Mouse (Mus musculus): ENCODE measurements at regions not wholly inside any gene's neighbourhood (a gene's known extent, or its start where the extent isn't known, plus 50 kb on each side); places are given as distances from the start of the nearest gene placed in this dataset.

DNA sequence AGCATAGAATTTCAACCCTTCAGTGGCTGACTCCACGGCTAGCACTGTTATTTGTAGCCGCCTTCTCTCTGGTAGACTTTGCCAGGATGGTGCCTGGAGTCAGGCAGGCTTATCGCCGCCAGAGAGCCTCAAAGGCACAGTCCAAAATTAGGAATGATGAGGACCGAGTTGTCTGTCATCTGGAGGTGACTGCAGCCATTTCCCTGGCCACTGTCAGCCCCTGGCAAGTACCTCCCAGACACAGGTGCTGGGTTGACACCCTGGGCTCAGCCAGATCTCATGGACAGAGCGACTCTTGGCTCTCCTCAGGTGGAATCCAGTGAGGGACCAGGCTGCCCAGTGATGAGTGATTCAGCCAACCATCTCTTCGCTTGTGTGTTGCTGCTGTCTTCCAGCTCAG is 98.1 kb upstream of the Pgrmc2 start:
- H3K27me3 ChIP-seq (ENCODE audit: control insufficient read depth, insufficient read depth, low read length) = no peaks in the 10 kb centered on the region
- H3K4me3 ChIP-seq (replicated peaks; ENCODE audit: low read depth, low read length) = no peak overlapping the region
- no peak overlapping the region for H3K27ac ChIP-seq (replicated peaks; ENCODE audit: low read depth, low read length)
- H3K4me1 ChIP-seq (ENCODE audit: control insufficient read depth, insufficient read depth, low read length) = no peaks in the 10 kb centered on the region
- no peaks in the 10 kb centered on the region for H3K36me3 ChIP-seq (ENCODE audit: control insufficient read depth, insufficient read depth, low read length)
- no peak for DNase-seq
- ATAC-seq (ENCODE audit: low FRiP score, low TSS enrichment) = no peak
- 85% methylated on average over 7 of the region's 7 CpGs for WGBS
- H3K9me3 ChIP-seq (ENCODE audit: control insufficient read depth, low read length) = no peaks in the 10 kb centered on the region
- H3K9ac ChIP-seq (replicated peaks; ENCODE audit: low read length) = no peak overlapping the region
- no peak overlapping the region for H3K4me2 ChIP-seq (ENCODE audit: low read length)

DNA sequence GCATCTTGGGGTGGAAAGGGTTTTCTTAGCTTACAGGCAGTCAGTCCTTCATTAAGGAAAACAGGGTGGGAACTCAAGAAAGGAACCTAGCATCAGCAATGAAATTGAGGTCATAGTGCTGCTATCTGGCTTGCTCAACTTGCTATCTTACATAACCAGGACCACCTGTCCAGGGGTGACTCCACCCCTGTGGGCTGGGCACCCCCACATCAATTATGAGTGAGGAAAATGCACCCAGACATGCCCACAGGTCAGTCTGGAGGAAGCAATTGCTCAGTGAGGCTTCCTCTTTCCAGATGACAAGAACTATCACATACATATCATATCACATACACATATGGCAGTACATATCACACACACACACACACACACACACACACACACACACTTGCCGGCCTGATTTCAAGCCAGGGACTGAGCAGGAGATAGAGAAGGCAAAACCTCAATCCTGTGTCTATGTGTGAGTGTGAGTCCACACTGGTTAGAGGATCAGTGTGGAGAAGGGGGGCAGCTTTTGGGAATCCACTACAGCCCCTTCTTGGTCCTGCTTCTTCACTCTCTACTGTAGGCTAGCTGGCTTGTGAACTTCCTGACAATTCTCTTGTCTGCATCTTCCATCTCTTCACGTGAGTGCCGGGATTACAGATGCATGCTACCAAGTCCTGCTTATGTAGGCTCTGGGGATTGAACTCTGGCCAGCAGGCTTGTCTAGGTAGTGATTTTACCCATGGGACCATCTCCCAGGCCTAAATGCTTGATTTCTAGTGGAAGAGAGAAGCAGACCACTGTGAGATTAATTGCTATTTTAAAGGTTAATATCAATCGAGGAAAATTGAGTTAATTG is 96.4 kb upstream of the Pgrmc2 start:
- Histone ChIP-seq H3K4me3 (replicated peaks; ENCODE audit: low read depth, low read length) (no peak overlapping the region), H3K9me3 (ENCODE audit: control insufficient read depth, low read length) (no peaks in the 10 kb centered on the region), H3K27ac (replicated peaks; ENCODE audit: low read depth, low read length) (no peak overlapping the region), H3K4me1 (ENCODE audit: control insufficient read depth, insufficient read depth, low read length) (no peaks in the 10 kb centered on the region), H3K9ac (replicated peaks; ENCODE audit: low read length) (no peak overlapping the region), H3K36me3 (ENCODE audit: control insufficient read depth, insufficient read depth, low read length) (no peaks in the 10 kb centered on the region), H3K27me3 (ENCODE audit: control insufficient read depth, insufficient read depth, low read length) (no peaks in the 10 kb centered on the region), H3K4me2 (ENCODE audit: low read length) (no peak overlapping the region)
- no peak for ATAC-seq (ENCODE audit: low FRiP score, low TSS enrichment)
- 75% methylated on average over 4 of the region's 4 CpGs for WGBS
- no peak for DNase-seq

DNA sequence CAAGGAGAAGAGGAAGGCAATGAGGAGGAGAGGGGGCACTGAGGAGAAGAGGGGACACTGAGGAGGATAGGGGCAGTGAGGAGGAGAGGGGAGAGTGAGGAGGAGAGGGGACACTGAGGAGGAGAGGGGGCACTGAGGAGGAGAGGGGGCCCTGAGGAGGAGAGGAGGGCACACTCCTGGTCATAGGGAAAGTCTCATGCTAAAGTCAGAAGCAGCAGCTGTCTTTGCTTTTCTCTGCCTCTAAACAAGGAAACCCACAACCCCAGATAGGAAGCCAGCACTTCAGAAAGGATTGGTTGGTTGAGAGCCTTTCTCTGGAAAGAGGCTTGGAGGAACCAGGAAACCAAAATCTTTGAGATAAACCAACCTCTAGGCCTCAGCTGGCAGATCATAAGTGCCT is 94.3 kb upstream of the Pgrmc2 start:
- no peak overlapping the region for H3K4me2 ChIP-seq (ENCODE audit: low read length)
- ATAC-seq (ENCODE audit: low FRiP score, low TSS enrichment) (no peak), DNase-seq (no peak)
- no peaks in the 10 kb centered on the region for H3K9me3 ChIP-seq (ENCODE audit: control insufficient read depth, low read length)
- no peaks in the 10 kb centered on the region for H3K36me3 ChIP-seq (ENCODE audit: control insufficient read depth, insufficient read depth, low read length)
- no peaks in the 10 kb centered on the region for H3K27me3 ChIP-seq (ENCODE audit: control insufficient read depth, insufficient read depth, low read length)
- no peak overlapping the region for H3K27ac ChIP-seq (replicated peaks; ENCODE audit: low read depth, low read length)
- H3K4me1 ChIP-seq (ENCODE audit: control insufficient read depth, insufficient read depth, low read length) = no peaks in the 10 kb centered on the region
- no peak overlapping the region for H3K9ac ChIP-seq (replicated peaks; ENCODE audit: low read length)
- no peak overlapping the region for H3K4me3 ChIP-seq (replicated peaks; ENCODE audit: low read depth, low read length)

DNA sequence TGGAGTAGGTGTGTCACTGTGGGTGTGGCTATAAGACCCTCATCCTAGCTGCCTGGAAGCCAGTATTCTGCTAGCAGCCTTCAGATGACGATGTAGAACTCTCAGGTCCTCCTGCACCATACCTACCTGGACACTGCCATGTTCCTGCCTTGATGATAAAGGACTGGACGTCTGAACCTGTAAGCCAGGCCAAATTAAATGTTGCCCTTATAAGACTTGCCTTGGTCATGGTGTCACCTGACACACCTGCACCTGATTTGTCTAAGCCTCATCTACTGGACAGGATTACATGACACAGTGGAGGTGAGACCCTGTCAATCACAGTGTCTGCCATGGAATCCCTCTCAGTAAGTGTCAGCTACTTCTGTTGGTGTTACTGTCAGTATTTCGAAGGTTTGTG is 92.5 kb upstream of the Pgrmc2 start:
- Histone ChIP-seq H3K4me1 (ENCODE audit: control insufficient read depth, insufficient read depth, low read length) (no peaks in the 10 kb centered on the region), H3K9me3 (ENCODE audit: control insufficient read depth, low read length) (no peaks in the 10 kb centered on the region), H3K27ac (replicated peaks; ENCODE audit: low read depth, low read length) (no peak overlapping the region), H3K27me3 (ENCODE audit: control insufficient read depth, insufficient read depth, low read length) (no peaks in the 10 kb centered on the region), H3K9ac (replicated peaks; ENCODE audit: low read length) (no peak overlapping the region), H3K4me3 (replicated peaks; ENCODE audit: low read depth, low read length) (no peak overlapping the region), H3K4me2 (ENCODE audit: low read length) (no peak overlapping the region), H3K36me3 (ENCODE audit: control insufficient read depth, insufficient read depth, low read length) (no peaks in the 10 kb centered on the region)
- no peak for DNase-seq
- ATAC-seq (ENCODE audit: low FRiP score, low TSS enrichment) = no peak
- WGBS = 89% methylated on average over 3 of the region's 3 CpGs

DNA sequence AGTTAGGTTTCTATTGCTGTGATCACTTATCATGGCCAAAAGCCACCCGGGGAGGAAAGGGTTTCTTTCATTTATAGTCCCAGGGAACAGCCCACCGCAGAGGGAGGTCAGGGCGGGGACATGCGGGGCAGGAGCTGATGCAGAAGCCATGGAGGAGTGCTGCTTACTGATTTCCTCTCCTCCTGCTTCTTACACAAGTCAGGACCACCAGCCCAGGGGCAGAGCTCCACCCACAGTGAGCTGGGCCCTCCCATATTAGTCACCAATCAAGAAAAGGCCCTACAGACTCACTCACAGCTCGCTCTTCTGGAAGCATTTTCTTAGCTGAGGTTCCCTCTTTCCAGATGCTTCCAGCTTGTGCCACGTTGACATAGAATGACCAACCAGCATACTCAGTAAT is 90.7 kb upstream of the Pgrmc2 start:
- ATAC-seq (ENCODE audit: low FRiP score, low TSS enrichment) (no peak; the same call in 1 of the 2 replicates), DNase-seq (no peak)
- Histone ChIP-seq H3K9ac (replicated peaks; ENCODE audit: low read length) (no peak overlapping the region), H3K36me3 (ENCODE audit: control insufficient read depth, insufficient read depth, low read length) (no peaks in the 10 kb centered on the region), H3K27ac (replicated peaks; ENCODE audit: low read depth, low read length) (no peak overlapping the region), H3K4me3 (replicated peaks; ENCODE audit: low read depth, low read length) (no peak overlapping the region), H3K4me1 (ENCODE audit: control insufficient read depth, insufficient read depth, low read length) (no peaks in the 10 kb centered on the region), H3K27me3 (ENCODE audit: control insufficient read depth, insufficient read depth, low read length) (no peaks in the 10 kb centered on the region), H3K9me3 (ENCODE audit: control insufficient read depth, low read length) (no peaks in the 10 kb centered on the region), H3K4me2 (ENCODE audit: low read length) (no peak overlapping the region)
- WGBS = 47% methylated on average over 6 of the region's 6 CpGs

DNA sequence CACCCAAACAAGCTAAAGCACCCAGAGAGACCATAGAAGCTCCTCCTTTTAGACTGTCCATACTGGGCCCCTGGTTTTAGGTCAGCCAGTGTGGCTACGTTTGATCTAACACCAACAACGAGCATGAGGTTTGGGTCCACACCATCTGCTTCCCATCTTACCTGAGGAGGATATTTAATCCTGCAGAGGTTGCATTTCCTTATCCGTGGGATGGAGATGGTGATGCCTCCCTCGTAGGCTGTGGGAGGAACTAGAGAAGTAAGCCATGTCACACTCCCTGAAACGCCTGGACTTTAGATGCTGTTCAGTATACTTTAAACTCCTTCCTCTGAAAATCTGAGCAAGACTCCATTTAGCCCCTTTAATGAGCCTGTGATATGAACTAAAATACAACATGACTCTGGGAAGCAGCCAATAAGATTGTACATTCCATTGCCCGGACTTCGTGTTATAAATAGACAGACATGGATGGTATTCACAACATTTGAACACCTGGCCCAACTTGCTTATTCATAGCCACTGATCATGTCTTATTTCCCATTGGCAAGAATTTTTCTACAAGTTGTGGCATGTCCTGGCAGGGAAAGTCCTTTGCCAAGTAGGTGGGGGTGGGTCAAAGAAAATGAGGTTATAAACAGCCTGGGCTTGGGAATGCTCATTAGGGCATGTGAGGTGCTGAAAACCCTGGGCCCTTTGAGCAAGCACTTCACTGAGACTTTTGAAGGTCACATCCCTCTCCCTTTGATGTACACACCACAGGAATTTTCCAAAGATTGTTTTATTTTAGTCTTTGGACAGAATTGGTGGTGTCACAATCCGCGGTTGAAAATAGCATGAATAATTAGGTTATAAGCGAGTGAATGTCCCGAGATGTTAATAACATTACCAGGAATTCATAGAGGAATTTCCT is 89.7 kb upstream of the Pgrmc2 start:
- no peak overlapping the region for H3K4me3 ChIP-seq (replicated peaks; ENCODE audit: low read depth, low read length)
- DNase-seq (no peak), ATAC-seq (ENCODE audit: low FRiP score, low TSS enrichment) (no peak)
- 76% methylated on average over 11 of the region's 11 CpGs for WGBS
- no peaks in the 10 kb centered on the region for H3K4me1 ChIP-seq (ENCODE audit: control insufficient read depth, insufficient read depth, low read length)
- H3K9ac ChIP-seq (replicated peaks; ENCODE audit: low read length) = no peak overlapping the region
- no peaks in the 10 kb centered on the region for H3K36me3 ChIP-seq (ENCODE audit: control insufficient read depth, insufficient read depth, low read length)
- no peaks in the 10 kb centered on the region for H3K9me3 ChIP-seq (ENCODE audit: control insufficient read depth, low read length)
- no peak overlapping the region for H3K4me2 ChIP-seq (ENCODE audit: low read length)
- no peaks in the 10 kb centered on the region for H3K27me3 ChIP-seq (ENCODE audit: control insufficient read depth, insufficient read depth, low read length)
- H3K27ac ChIP-seq (replicated peaks; ENCODE audit: low read depth, low read length) = no peak overlapping the region

DNA sequence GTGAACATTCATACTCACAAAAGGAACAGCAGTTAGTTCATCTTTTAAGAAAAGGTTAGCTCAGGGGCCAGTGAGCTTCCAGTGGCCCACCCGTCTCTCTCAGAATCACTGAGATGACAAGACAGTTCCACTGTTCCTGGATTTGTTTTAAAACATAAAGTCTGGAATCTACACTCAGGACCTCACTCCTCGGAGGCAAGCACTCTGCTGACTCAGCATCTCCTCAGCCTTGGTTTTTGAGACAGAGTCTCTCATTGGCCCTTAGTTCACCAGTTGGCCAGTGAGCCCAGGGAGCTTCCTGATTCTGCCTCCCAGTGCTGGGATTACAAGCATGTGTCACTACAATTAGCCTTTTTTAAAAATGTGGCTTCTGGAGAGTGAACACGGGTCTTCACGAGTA is 88.9 kb upstream of the Pgrmc2 start:
- no peak for DNase-seq
- ATAC-seq (ENCODE audit: low FRiP score, low TSS enrichment) = no peak
- Histone ChIP-seq H3K36me3 (ENCODE audit: control insufficient read depth, insufficient read depth, low read length) (no peaks in the 10 kb centered on the region), H3K27me3 (ENCODE audit: control insufficient read depth, insufficient read depth, low read length) (no peaks in the 10 kb centered on the region), H3K4me3 (replicated peaks; ENCODE audit: low read depth, low read length) (no peak overlapping the region), H3K9me3 (ENCODE audit: control insufficient read depth, low read length) (no peaks in the 10 kb centered on the region), H3K4me1 (ENCODE audit: control insufficient read depth, insufficient read depth, low read length) (no peaks in the 10 kb centered on the region), H3K9ac (replicated peaks; ENCODE audit: low read length) (no peak overlapping the region), H3K4me2 (ENCODE audit: low read length) (no peak overlapping the region), H3K27ac (replicated peaks; ENCODE audit: low read depth, low read length) (no peak overlapping the region)
- 94% methylated on average over 4 of the region's 4 CpGs for WGBS

DNA sequence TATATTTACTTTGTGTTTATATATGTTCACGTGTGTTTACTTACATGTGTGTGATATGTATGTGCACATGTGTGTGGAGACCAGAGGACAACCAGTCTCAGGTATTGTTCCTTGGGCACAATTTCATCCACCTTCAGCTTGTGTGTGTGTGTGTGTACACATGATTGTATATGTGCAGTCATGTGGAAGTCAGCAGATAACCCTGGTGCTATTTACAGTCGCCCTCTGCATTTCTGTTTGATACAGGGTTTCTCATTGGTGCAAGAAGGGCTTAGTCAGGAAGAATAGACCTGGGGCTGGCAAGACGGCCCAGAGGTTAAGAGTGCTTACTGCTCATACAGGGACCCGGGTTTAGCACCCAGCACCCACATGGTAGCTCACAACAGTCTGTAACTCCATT is 88.5 kb upstream of the Pgrmc2 start:
- Histone ChIP-seq H3K27me3 (ENCODE audit: control insufficient read depth, insufficient read depth, low read length) (no peaks in the 10 kb centered on the region), H3K4me2 (ENCODE audit: low read length) (no peak overlapping the region), H3K4me3 (replicated peaks; ENCODE audit: low read depth, low read length) (no peak overlapping the region), H3K9me3 (ENCODE audit: control insufficient read depth, low read length) (no peaks in the 10 kb centered on the region), H3K4me1 (ENCODE audit: control insufficient read depth, insufficient read depth, low read length) (no peaks in the 10 kb centered on the region), H3K27ac (replicated peaks; ENCODE audit: low read depth, low read length) (no peak overlapping the region), H3K36me3 (ENCODE audit: control insufficient read depth, insufficient read depth, low read length) (no peaks in the 10 kb centered on the region), H3K9ac (replicated peaks; ENCODE audit: low read length) (no peak overlapping the region)
- WGBS = 88% methylated on average over 4 of the region's 4 CpGs
- DNase-seq = no peak
- no peak for ATAC-seq (ENCODE audit: low FRiP score, low TSS enrichment)

DNA sequence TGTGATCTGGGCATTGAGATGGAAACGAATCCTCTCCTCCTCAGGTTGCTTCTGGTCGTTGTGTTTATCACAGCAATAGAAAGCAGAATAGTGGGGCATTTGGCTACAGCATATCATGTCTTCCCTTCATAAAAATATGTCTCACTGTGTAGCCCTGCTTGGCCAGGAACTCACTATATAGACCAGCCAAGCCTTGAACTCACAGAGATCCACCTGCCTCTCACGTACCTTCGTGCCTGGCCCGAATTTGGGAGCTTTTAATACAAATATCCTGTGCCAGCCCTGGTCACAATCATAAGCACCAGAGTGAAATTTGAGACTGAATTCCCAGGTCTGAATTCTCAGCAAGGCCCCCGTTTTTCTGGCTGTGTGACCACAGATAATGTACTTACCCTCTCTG is 87.7 kb upstream of the Pgrmc2 start:
- DNase-seq (no peak), ATAC-seq (ENCODE audit: low FRiP score, low TSS enrichment) (no peak)
- H3K9me3 ChIP-seq (ENCODE audit: control insufficient read depth, low read length) = no peaks in the 10 kb centered on the region
- H3K27ac ChIP-seq (replicated peaks; ENCODE audit: low read depth, low read length) = no peak overlapping the region
- no peaks in the 10 kb centered on the region for H3K36me3 ChIP-seq (ENCODE audit: control insufficient read depth, insufficient read depth, low read length)
- H3K4me2 ChIP-seq (ENCODE audit: low read length) = no peak overlapping the region
- H3K27me3 ChIP-seq (ENCODE audit: control insufficient read depth, insufficient read depth, low read length) = no peaks in the 10 kb centered on the region
- H3K9ac ChIP-seq (replicated peaks; ENCODE audit: low read length) = no peak overlapping the region
- WGBS = 77% methylated on average over 6 of the region's 6 CpGs
- H3K4me3 ChIP-seq (replicated peaks; ENCODE audit: low read depth, low read length) = no peak overlapping the region
- no peaks in the 10 kb centered on the region for H3K4me1 ChIP-seq (ENCODE audit: control insufficient read depth, insufficient read depth, low read length)
